Comparison of ENCODE assay signal across 9 mouse cellular contexts in genomic region chr8:122344219-122344618, GRCm38 (mm10). TPM values are rescaled to one million over a fixed set of nuclear protein-coding genes. Genes with fewer than 3 reads are reported as not detected.
DNase-seq lines count a peak whose midpoint lies in the region; ATAC-seq and TF ChIP-seq lines count a peak whose summit lies in the region.
"Had no signal": no experiment of that assay in that cellular context is flagged by ENCODE, and none has a peak within 500 bp of the region (broad histone marks: within the 10 kb centered on the region; RNA-seq: fewer than 3 reads in every experiment).

No protein-coding gene starts in this region.

- TF ChIP-seq CTCF in stomach, postnatal 0 days (IDR thresholded peaks at IDR 0.05; ENCODE audit: low read depth): no peak

- 12% methylated on average over 2 of the region's 5 CpGs for WGBS in heart, embryonic 10.5 days
- 5% methylated on average over 2 of the region's 5 CpGs for WGBS in limb, embryonic 11.5 days
- WGBS in stomach, postnatal 0 days: 10% methylated on average over 2 of the region's 5 CpGs

- peak overlapping the region; percentile 56 for H3K4me3 ChIP-seq in heart, embryonic 10.5 days
- peak overlapping the region; percentile 22; the same call in 1 of the 2 replicates for H3K4me3 ChIP-seq in limb, embryonic 11.5 days (ENCODE audit: low read depth, low read length)
- no peak overlapping the region for H3K4me3 ChIP-seq in stomach, postnatal 0 days (ENCODE audit: low read depth, low read length)

- peak overlapping the region; percentile 21; the same call in 1 of the 2 replicates for H3K4me2 ChIP-seq in limb, embryonic 11.5 days (ENCODE audit: low read depth, severe bottlenecking)
- H3K4me2 ChIP-seq in stomach, postnatal 0 days (replicated peaks; ENCODE audit: low read depth): peak overlapping the region; percentile 51; the same call in 1 of the 2 replicates

- peaks cover 5% of the 10 kb centered on the region for H3K27me3 ChIP-seq in heart, embryonic 10.5 days (ENCODE audit: insufficient read depth, poor library complexity, severe bottlenecking)
- H3K27me3 ChIP-seq in limb, embryonic 11.5 days (ENCODE audit: control insufficient read depth, insufficient read depth, low read length): peaks cover 22% of the 10 kb centered on the region
- H3K27me3 ChIP-seq in stomach, postnatal 0 days (ENCODE audit: control insufficient read depth, insufficient read depth, low read length): no peaks in the 10 kb centered on the region

- peak overlapping the region; percentile 83 for H3K27ac ChIP-seq in heart, embryonic 10.5 days
- no peak overlapping the region for H3K27ac ChIP-seq in limb, embryonic 11.5 days (replicated peaks; ENCODE audit: low read depth, low read length)
- no peak overlapping the region for H3K27ac ChIP-seq in stomach, postnatal 0 days (replicated peaks)

- H3K9ac ChIP-seq in limb, embryonic 11.5 days (ENCODE audit: low read length): no peak overlapping the region
- H3K9ac ChIP-seq in stomach, postnatal 0 days (ENCODE audit: low read length): no peak overlapping the region

- peak; percentile 60; the same call in 1 of the 2 replicates for ATAC-seq in limb, embryonic 11.5 days (ENCODE audit: insufficient number of reproducible peaks, low FRiP score, low TSS enrichment, low read depth)
- peak; percentile 74 for ATAC-seq in stomach, postnatal 0 days (ENCODE audit: low FRiP score, low TSS enrichment)

- no peak for TF ChIP-seq EP300 in stomach, postnatal 0 days (optimal IDR thresholded peaks at IDR 0.05)

- no peak for DNase-seq in heart, embryonic 10.5 days (ENCODE audit: low spot score)
- no peak for DNase-seq in heart, adult 8-10 months (ENCODE audit: low spot score)
- peak; percentile 23 for DNase-seq in thymus, postnatal 4 days
- no peak for DNase-seq in thymus, postnatal 0 days (ENCODE audit: low spot score)
- no peak for DNase-seq in limb, embryonic 11.5 days (ENCODE audit: low spot score)
- DNase-seq in stomach, postnatal 0 days (ENCODE audit: low spot score): peak; percentile 63
- no peak for DNase-seq in T-cell, adult 2 months (ENCODE audit: low spot score)
- no peak for DNase-seq in layer of hippocampus, postnatal 36 days

- no peaks in the 10 kb centered on the region for H3K9me3 ChIP-seq in heart, embryonic 10.5 days
- H3K9me3 ChIP-seq in limb, embryonic 11.5 days (ENCODE audit: control insufficient read depth, low read length): no peaks in the 10 kb centered on the region
- H3K9me3 ChIP-seq in stomach, postnatal 0 days (ENCODE audit: control insufficient read depth, low read length): no peaks in the 10 kb centered on the region

- peaks cover 13% of the 10 kb centered on the region; the same call in 1 of the 2 replicates for H3K36me3 ChIP-seq in heart, embryonic 10.5 days
- no peaks in the 10 kb centered on the region for H3K36me3 ChIP-seq in limb, embryonic 11.5 days (ENCODE audit: control insufficient read depth, insufficient read depth, low read length)
- H3K36me3 ChIP-seq in stomach, postnatal 0 days (ENCODE audit: control insufficient read depth, insufficient read depth, low read length): no peaks in the 10 kb centered on the region

- peaks cover 62% of the 10 kb centered on the region for H3K4me1 ChIP-seq in heart, embryonic 10.5 days
- peaks cover 7% of the 10 kb centered on the region; the same call in 1 of the 2 replicates for H3K4me1 ChIP-seq in limb, embryonic 11.5 days (ENCODE audit: control insufficient read depth, insufficient read depth, low read length)
- peaks cover 2% of the 10 kb centered on the region; the same call in 1 of the 2 replicates for H3K4me1 ChIP-seq in stomach, postnatal 0 days (replicated peaks; ENCODE audit: control insufficient read depth, insufficient read depth)

RNA-seq across cellular contexts. Expression of gene Trhr2, which starts 16.3 kb away (rescaled TPM):
- polyA plus RNA-seq in heart, embryonic 10.5 days (2016; fragmentation: Nextera tagmentation; extraction: Ambion mirVana): not detected in 2 replicates
- not detected for total RNA-seq in heart, adult 8-10 months (2022)
- not detected in 2 replicates for polyA plus RNA-seq in thymus, postnatal 0 days (2015; fragmentation: Nextera tagmentation; extraction: Ambion mirVana)
- not detected in 2 replicates for polyA plus RNA-seq in limb, embryonic 11.5 days (2014; fragmentation: Nextera tagmentation; extraction: Ambion mirVana)
- not detected in 2 replicates for polyA plus RNA-seq in stomach, postnatal 0 days (2015; fragmentation: Nextera tagmentation; extraction: Ambion mirVana)
- under 1 TPM; 0.52 to 0.56 TPM for total RNA-seq in layer of hippocampus, postnatal 36 days (2021)
- polyA plus RNA-seq: neural tube, embryonic 14.5 days had no signal

RNA-seq across cellular contexts. Expression of gene Zc3h18, which starts 32.2 kb away (rescaled TPM):
- 47.4 and 51.0 TPM in 2 replicates for polyA plus RNA-seq in heart, embryonic 10.5 days (2016; fragmentation: Nextera tagmentation; extraction: Ambion mirVana)
- total RNA-seq in heart, adult 8-10 months (2022): 10 to 100 TPM; 21.2 to 24.0 (median 22.4) TPM
- 41.0 and 41.7 TPM in 2 replicates for polyA plus RNA-seq in thymus, postnatal 0 days (2015; fragmentation: Nextera tagmentation; extraction: Ambion mirVana)
- 45.8 and 52.6 TPM in 2 replicates for polyA plus RNA-seq in limb, embryonic 11.5 days (2014; fragmentation: Nextera tagmentation; extraction: Ambion mirVana)
- 19.4 and 19.8 TPM in 2 replicates for polyA plus RNA-seq in stomach, postnatal 0 days (2015; fragmentation: Nextera tagmentation; extraction: Ambion mirVana)
- 10 to 100 TPM; 38.9 to 39.1 TPM for total RNA-seq in layer of hippocampus, postnatal 36 days (2021)

Comparison
In these comparisons a context has a peak if more than half of its experiments do, and no peak if none do; other contexts are left out.
1. DNase-seq: peak in thymus, postnatal 4 days (single experiment) and stomach, postnatal 0 days (single experiment); none in heart, embryonic 10.5 days (single experiment), heart, adult 8-10 months (single experiment), thymus, postnatal 0 days (single experiment), limb, embryonic 11.5 days (single experiment), T-cell, adult 2 months (single experiment) and layer of hippocampus, postnatal 36 days (0 of 2).